Mouse (Mus musculus) megakaryocyte progenitor cell, adult 5-6 weeks (primary cell): ENCODE measurements at regions not wholly inside any gene's neighbourhood (a gene's known extent, or its start where the extent isn't known, plus 50 kb on each side); places are given as distances from the start of the nearest gene placed in this dataset.

Source experiments
- ATAC-seq: replicated peaks from 2 replicates; pipeline ENCODE4 v1.8.0; 2016; ENCODE audit warnings: mild to moderate bottlenecking, moderate TSS enrichment, inconsistent platforms; ENCODE audit not compliant: poor library complexity

- ATAC-seq: no peak
Measured at GRCm38 (mm10) chr3:60310402-60310801, 162.2 kb upstream of the Mbnl1 start.

GRCm38 (mm10) chr3:60311178-60311577 is 161.5 kb upstream of the Mbnl1 start:
- ATAC-seq: no peak

- ATAC-seq: peak; percentile 100
Measured at GRCm38 (mm10) chr3:60320213-60320936, 152.3 kb upstream of the Mbnl1 start.

- ATAC-seq: no peak
Measured at GRCm38 (mm10) chr3:60323514-60323913, 149.1 kb upstream of the Mbnl1 start.

- ATAC-seq: no peak
Measured at GRCm38 (mm10) chr3:60324416-60324815, 148.2 kb upstream of the Mbnl1 start.

- no peak for ATAC-seq
Measured at GRCm38 (mm10) chr3:60324969-60325368, 147.7 kb upstream of the Mbnl1 start.

GRCm38 (mm10) chr3:60332460-60332859 is 140.2 kb upstream of the Mbnl1 start:
- peak; percentile 94 for ATAC-seq

- ATAC-seq: no peak
Measured at GRCm38 (mm10) chr3:60333669-60334068, 139.0 kb upstream of the Mbnl1 start.

GRCm38 (mm10) chr3:60334133-60334532 is 138.5 kb upstream of the Mbnl1 start:
- no peak for ATAC-seq

GRCm38 (mm10) chr3:60346390-60346789 is 126.2 kb upstream of the Mbnl1 start:
- ATAC-seq: no peak

- ATAC-seq: no peak
Measured at GRCm38 (mm10) chr3:60347049-60347448, 125.6 kb upstream of the Mbnl1 start.

- ATAC-seq: peak; percentile 81
Measured at GRCm38 (mm10) chr3:60371176-60371965, 101.3 kb upstream of the Mbnl1 start.

- peak; percentile 96 for ATAC-seq
Measured at GRCm38 (mm10) chr3:60373662-60374061, 99.0 kb upstream of the Mbnl1 start.

GRCm38 (mm10) chr3:60388593-60388992 is 84.0 kb upstream of the Mbnl1 start:
- ATAC-seq: no peak

- ATAC-seq: no peak
Measured at GRCm38 (mm10) chr3:60389032-60389431, 83.6 kb upstream of the Mbnl1 start.

- peak; percentile 98 for ATAC-seq
Measured at GRCm38 (mm10) chr3:60395299-60395698, 77.3 kb upstream of the Mbnl1 start.

GRCm38 (mm10) chr3:60396971-60397370 is 75.7 kb upstream of the Mbnl1 start:
- peak; percentile 64 for ATAC-seq

GRCm38 (mm10) chr3:60398796-60399195 is 73.8 kb upstream of the Mbnl1 start:
- no peak for ATAC-seq

- ATAC-seq: no peak
Measured at GRCm38 (mm10) chr3:60402251-60402830, 70.3 kb upstream of the Mbnl1 start.

GRCm38 (mm10) chr3:60407426-60407825 is 65.2 kb upstream of the Mbnl1 start:
- ATAC-seq: peak; percentile 65

GRCm38 (mm10) chr3:60407906-60408305 is 64.7 kb upstream of the Mbnl1 start:
- ATAC-seq: peak; percentile 40
